In genomic region chr9:40638394-40639049, GRCm38 (mm10) we compare ENCODE assay signal across 8 mouse cellular contexts. TPM values are rescaled to one million over a fixed set of nuclear protein-coding genes. Genes with fewer than 3 reads are reported as not detected.
DNase-seq lines count a peak whose midpoint lies in the region; ATAC-seq and TF ChIP-seq lines count a peak whose summit lies in the region.

No protein-coding gene starts in this region.

- ATAC-seq in forebrain, embryonic 15.5 days (replicated peaks): peak; percentile 92
- peak; percentile 58; the same call in 1 of the 2 replicates for ATAC-seq in intestine, embryonic 14.5 days (replicated peaks; ENCODE audit: low FRiP score, low TSS enrichment, low read depth)
- ATAC-seq in liver, embryonic 14.5 days (ENCODE audit: insufficient read depth): no peak
- ATAC-seq in neural tube, embryonic 15.5 days (ENCODE audit: low FRiP score): peak; percentile 78

- no peaks in the 10 kb centered on the region for H3K9me3 ChIP-seq in forebrain, embryonic 15.5 days
- H3K9me3 ChIP-seq in intestine, embryonic 14.5 days (ENCODE audit: control insufficient read depth, low read length): no peaks in the 10 kb centered on the region
- H3K9me3 ChIP-seq in liver, embryonic 14.5 days (ENCODE audit: control insufficient read depth, low read length): no peaks in the 10 kb centered on the region
- H3K9me3 ChIP-seq in neural tube, embryonic 15.5 days (replicated peaks): no peaks in the 10 kb centered on the region

- peak; percentile 30 for DNase-seq in right cerebral cortex, postnatal 25 days
- no peak for DNase-seq in right cerebral cortex, adult 18-20 months
- DNase-seq in cerebellum, adult 11-12 months: peak; percentile 66
- DNase-seq in intestine, embryonic 14.5 days (ENCODE audit: low spot score): peak; percentile 80
- no peak for DNase-seq in liver, embryonic 14.5 days (ENCODE audit: low read depth in 3 of 3, low spot score in 3 of 3)
- no peak for DNase-seq in urinary bladder, postnatal 4 days (ENCODE audit: low spot score in 2 of 2)

- peak overlapping the region; percentile 94 for H3K27ac ChIP-seq in forebrain, embryonic 15.5 days (replicated peaks)
- no peak overlapping the region for H3K27ac ChIP-seq in intestine, embryonic 14.5 days (ENCODE audit: low read depth)
- H3K27ac ChIP-seq in liver, embryonic 14.5 days: no peak overlapping the region
- H3K27ac ChIP-seq in neural tube, embryonic 15.5 days (replicated peaks): peak overlapping the region; percentile 80

- H3K4me3 ChIP-seq in forebrain, embryonic 15.5 days: peak overlapping the region; percentile 33
- peak overlapping the region; percentile 38 for H3K4me3 ChIP-seq in intestine, embryonic 14.5 days (ENCODE audit: low read depth, low read length)
- peak overlapping the region; percentile 26 to 76 for H3K4me3 ChIP-seq in liver, embryonic 14.5 days (ENCODE audit: insufficient read depth in 1 of 2, low read depth in 2 of 2, low read length in 2 of 2)
- peak overlapping the region; percentile 36 for H3K4me3 ChIP-seq in neural tube, embryonic 15.5 days (replicated peaks)

- H3K4me1 ChIP-seq in forebrain, embryonic 15.5 days: peaks cover 38% of the 10 kb centered on the region
- peaks cover 4% of the 10 kb centered on the region; the same call in 1 of the 2 replicates for H3K4me1 ChIP-seq in intestine, embryonic 14.5 days (replicated peaks; ENCODE audit: control insufficient read depth, insufficient read depth, low read length)
- H3K4me1 ChIP-seq in liver, embryonic 14.5 days (replicated peaks; ENCODE audit: control insufficient read depth in 2 of 2, insufficient read depth in 2 of 2, low read length in 1 of 2): peaks cover 0 to 9% of the 10 kb centered on the region in 2 experiments; a peak in 2 of 4 replicates
- peaks cover 39% of the 10 kb centered on the region for H3K4me1 ChIP-seq in neural tube, embryonic 15.5 days

- TF ChIP-seq EP300 in liver, embryonic 14.5 days (IDR thresholded peaks at IDR 0.05; ENCODE audit: low read depth): no peak

- no peaks in the 10 kb centered on the region for H3K27me3 ChIP-seq in forebrain, embryonic 15.5 days
- H3K27me3 ChIP-seq in intestine, embryonic 14.5 days (replicated peaks; ENCODE audit: control insufficient read depth, insufficient read depth, low read length): no peaks in the 10 kb centered on the region
- H3K27me3 ChIP-seq in liver, embryonic 14.5 days (ENCODE audit: control insufficient read depth, insufficient read depth, low read length): no peaks in the 10 kb centered on the region
- H3K27me3 ChIP-seq in neural tube, embryonic 15.5 days (replicated peaks): no peaks in the 10 kb centered on the region

- no peak for TF ChIP-seq CTCF in liver, embryonic 14.5 days (IDR thresholded peaks at IDR 0.05; ENCODE audit: low read depth)

- no peaks in the 10 kb centered on the region for H3K36me3 ChIP-seq in forebrain, embryonic 15.5 days
- no peaks in the 10 kb centered on the region for H3K36me3 ChIP-seq in intestine, embryonic 14.5 days (ENCODE audit: control insufficient read depth, insufficient read depth, low read length)
- no peaks in the 10 kb centered on the region for H3K36me3 ChIP-seq in liver, embryonic 14.5 days (replicated peaks; ENCODE audit: control insufficient read depth, insufficient read depth, low read depth)
- H3K36me3 ChIP-seq in neural tube, embryonic 15.5 days: no peaks in the 10 kb centered on the region

- peak overlapping the region; percentile 52 for H3K4me2 ChIP-seq in forebrain, embryonic 15.5 days (replicated peaks)
- peak overlapping the region; percentile 56 for H3K4me2 ChIP-seq in intestine, embryonic 14.5 days (ENCODE audit: low read length)
- H3K4me2 ChIP-seq in liver, embryonic 14.5 days (ENCODE audit: low read depth): peak overlapping the region; percentile 49
- peak overlapping the region; percentile 63 for H3K4me2 ChIP-seq in neural tube, embryonic 15.5 days

- WGBS in forebrain, embryonic 15.5 days: 3% methylated on average over 14 of the region's 14 CpGs
- 4% methylated on average over 14 of the region's 14 CpGs for WGBS in intestine, embryonic 14.5 days
- WGBS in liver, embryonic 14.5 days (ENCODE audit: insufficient replicate concordance): 6% methylated on average over 14 of the region's 14 CpGs
- WGBS in neural tube, embryonic 15.5 days: 3% methylated on average over 14 of the region's 14 CpGs

- H3K9ac ChIP-seq in forebrain, embryonic 15.5 days (replicated peaks): peak overlapping the region; percentile 44
- H3K9ac ChIP-seq in intestine, embryonic 14.5 days (ENCODE audit: low read length): peak overlapping the region; percentile 39
- 0 out of 2 replicates have a peak overlapping the region, but pooled peaks have one; percentile 21 for H3K9ac ChIP-seq in liver, embryonic 14.5 days (replicated peaks)
- peak overlapping the region; percentile 36 for H3K9ac ChIP-seq in neural tube, embryonic 15.5 days (replicated peaks)

RNA-seq across cellular contexts. Expression of gene Gm21915, which starts 31.9 kb away (rescaled TPM):
- polyA plus RNA-seq in forebrain, embryonic 15.5 days (2015; fragmentation: Nextera tagmentation; extraction: Ambion mirVana): not detected in 2 replicates
- polyA plus RNA-seq in intestine, embryonic 14.5 days (2014; fragmentation: Nextera tagmentation; extraction: Ambion mirVana): not detected in 2 replicates
- polyA plus RNA-seq in liver, embryonic 14.5 days (2012; rRNA removed): not detected in 2 replicates
- polyA plus RNA-seq in liver, embryonic 14.5 days (2014; fragmentation: Nextera tagmentation; extraction: Ambion mirVana): not detected in 2 replicates
- not detected in 2 replicates for polyA plus RNA-seq in neural tube, embryonic 15.5 days (2015; fragmentation: Nextera tagmentation; extraction: Ambion mirVana)

RNA-seq across cellular contexts. Expression of gene Clmp, which starts 47.2 kb away (rescaled TPM):
- 53.9 and 56.3 TPM in 2 replicates for polyA plus RNA-seq in forebrain, embryonic 15.5 days (2015; fragmentation: Nextera tagmentation; extraction: Ambion mirVana)
- 43.5 and 43.9 TPM in 2 replicates for polyA plus RNA-seq in intestine, embryonic 14.5 days (2014; fragmentation: Nextera tagmentation; extraction: Ambion mirVana)
- 0.39 and 0.59 TPM in 2 replicates for polyA plus RNA-seq in liver, embryonic 14.5 days (2012; rRNA removed)
- polyA plus RNA-seq in liver, embryonic 14.5 days (2014; fragmentation: Nextera tagmentation; extraction: Ambion mirVana): 0.55 and 0.80 TPM in 2 replicates
- polyA plus RNA-seq in neural tube, embryonic 15.5 days (2015; fragmentation: Nextera tagmentation; extraction: Ambion mirVana): 41.7 and 51.2 TPM in 2 replicates

Comparison
In these comparisons a context has a peak if more than half of its experiments do, and no peak if none do; other contexts are left out.
1. DNase-seq: peak in right cerebral cortex, postnatal 25 days (single experiment), cerebellum, adult 11-12 months (single experiment) and intestine, embryonic 14.5 days (single experiment); none in right cerebral cortex, adult 18-20 months (single experiment), liver, embryonic 14.5 days (0 of 3) and urinary bladder, postnatal 4 days (0 of 2).
2. H3K27ac ChIP-seq: peak in forebrain, embryonic 15.5 days (single experiment) and neural tube, embryonic 15.5 days (single experiment); none in intestine, embryonic 14.5 days (single experiment) and liver, embryonic 14.5 days (single experiment).
3. RNA of gene Clmp, which starts 47.2 kb away (polyA plus RNA-seq): 53.9 to 56.3 TPM in forebrain, embryonic 15.5 days, 41.7 to 51.2 TPM in neural tube, embryonic 15.5 days and 43.5 to 43.9 TPM in intestine, embryonic 14.5 days; 0.39 to 0.80 TPM in liver, embryonic 14.5 days; every median in the first group is over 10 times any median in the second.
4. Peak in every context shown above with its lines, with median percentiles within 50 percentile points of each other: H3K4me2 ChIP-seq, H3K4me3 ChIP-seq and H3K9ac ChIP-seq.